Mouse (Mus musculus): Measurements from ENCODE around the gene Kcnt2. TPM values are rescaled to one million over a fixed set of nuclear protein-coding genes. Genes with fewer than 3 reads are reported as not detected.

Kcnt2 gene
- total RNA-seq, 2 experiments from 2014 or later, result 2.9 TPM

DNA sequence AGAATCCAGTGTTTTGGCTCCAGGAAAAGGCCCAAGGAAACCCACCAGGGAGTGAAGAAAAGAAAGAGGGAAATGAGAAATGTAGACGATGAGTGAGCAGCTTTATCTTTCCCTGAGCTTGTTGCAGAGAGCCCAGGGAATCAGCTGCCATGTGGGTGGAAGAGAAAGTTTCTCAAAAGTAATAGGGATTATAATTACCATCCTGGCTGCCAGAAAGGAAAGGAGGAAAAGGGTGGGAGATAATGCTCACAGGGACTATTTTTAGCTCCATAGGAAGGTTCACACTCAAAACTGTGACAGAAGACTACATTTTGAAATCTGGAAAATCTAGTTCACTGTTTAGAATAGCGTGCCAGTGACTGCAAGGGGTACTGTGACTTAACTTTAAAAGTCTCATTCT is 243.9 kb downstream of the Kcnt2 start:
- intact Hi-C loops (cut with DNase I), result no loop called here
- no peak for DNase-seq

DNA sequence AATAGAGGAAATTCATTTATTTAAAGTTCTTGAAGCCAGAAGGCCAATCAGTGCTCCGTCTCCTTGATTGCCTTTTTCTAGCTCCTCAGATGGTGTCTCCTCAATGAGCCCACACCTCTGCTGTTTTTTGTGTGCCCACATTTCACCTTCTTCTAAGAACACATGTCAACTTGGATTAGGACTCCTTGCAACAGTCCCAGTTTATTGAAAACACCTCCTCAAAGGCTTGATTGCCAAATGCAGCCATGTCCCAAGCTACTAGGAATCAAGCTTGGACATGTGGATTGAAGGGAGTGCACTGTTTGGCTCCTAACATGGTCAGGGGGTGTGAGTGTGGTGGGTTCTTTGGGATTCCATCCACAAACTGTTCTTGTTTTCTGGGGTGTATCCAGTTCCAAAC is 245.4 kb downstream of the Kcnt2 start:
- no peak for DNase-seq
- intact Hi-C loops (cut with DNase I), result no loop called here

DNA sequence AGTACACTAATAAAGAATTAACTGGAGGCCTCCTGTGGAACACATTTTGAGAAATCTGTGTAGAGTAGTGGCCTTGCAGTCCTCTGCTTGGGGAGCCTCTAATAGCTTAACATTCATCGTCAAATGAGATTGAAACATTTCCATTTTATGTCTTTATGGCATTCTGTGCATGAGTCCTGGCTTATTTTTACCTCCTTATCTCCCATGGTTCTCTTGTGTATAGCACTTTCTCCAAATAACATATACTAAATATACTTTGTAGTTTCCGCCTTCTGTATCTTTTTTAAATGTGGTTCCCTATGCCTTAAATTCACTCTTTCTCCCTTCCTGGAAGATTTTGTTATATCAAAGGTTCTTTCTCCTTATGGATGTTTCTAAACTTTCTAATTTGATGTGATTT is 246.3 kb downstream of the Kcnt2 start:
- no peak for DNase-seq
- intact Hi-C loops (cut with DNase I), result no loop called here

DNA sequence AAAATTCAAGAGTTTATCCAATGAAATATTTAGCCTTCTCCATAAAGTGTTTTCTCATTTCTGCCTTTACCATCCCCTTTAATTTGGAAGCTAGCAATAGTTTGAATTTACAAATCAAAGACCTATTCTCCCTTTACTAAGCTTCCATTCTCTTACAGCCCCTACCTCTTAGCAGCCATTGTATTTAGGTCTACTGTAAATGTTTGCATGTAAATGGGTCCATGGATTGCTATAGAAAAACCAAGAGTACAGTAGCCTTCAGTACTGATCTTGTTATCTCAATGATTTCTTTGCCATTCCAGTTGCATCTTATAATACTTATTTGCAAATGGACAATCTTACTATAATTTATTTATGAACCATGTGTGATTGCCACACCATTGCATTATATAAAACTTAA is 267.5 kb downstream of the Kcnt2 start:
- DNase-seq, result no peak
- intact Hi-C loops (cut with DNase I), result no loop called here

DNA sequence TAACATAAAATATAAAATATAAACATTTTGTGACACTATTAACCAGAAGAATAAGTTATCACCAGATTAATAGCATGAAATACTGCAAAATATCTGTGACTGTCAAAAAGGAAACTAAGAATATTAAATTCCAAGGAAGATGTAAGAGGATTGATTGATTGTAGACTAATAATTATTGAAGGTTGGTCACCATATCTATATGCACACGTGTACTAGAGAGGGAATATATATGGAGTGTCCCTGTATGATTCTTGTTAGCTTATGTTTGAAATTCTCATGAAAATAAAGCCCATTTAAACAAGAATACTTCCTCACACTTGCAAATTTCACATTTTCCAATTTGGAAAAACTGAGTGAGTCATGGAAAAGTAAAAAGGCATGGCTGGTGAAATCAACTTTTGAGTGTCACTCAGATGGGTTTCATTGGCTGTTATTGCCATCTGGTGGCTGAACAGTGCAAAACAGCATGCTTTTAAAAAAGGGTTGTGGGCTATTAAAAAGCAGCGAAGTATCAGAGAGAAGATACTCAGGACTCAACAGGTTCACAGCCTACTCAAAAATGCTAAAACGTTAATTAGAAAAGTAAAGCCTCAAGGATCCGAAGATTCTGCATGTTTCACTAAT is 285.4 kb downstream of the Kcnt2 start:
- intact Hi-C loops (cut with DNase I), result no loop called here
- peak; percentile 43 to 58 for DNase-seq

DNA sequence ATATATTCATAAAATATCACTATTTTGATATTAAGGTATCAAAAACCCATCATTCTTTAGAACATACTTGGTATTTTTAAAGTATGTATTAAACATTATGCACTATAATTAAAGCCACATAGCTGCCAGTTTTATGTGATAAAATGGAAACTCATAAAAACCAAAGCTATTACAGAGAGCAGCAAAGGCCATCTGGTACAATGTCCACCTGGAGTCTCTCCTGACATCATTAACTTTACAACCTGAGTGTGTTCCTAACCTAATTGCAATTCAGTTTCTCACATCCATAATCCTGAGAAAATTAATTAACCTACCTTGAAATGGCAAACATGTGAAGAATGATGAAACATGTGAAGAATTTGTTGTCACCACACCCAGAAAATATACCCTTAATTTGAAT is 288.9 kb downstream of the Kcnt2 start:
- intact Hi-C loops (cut with DNase I), result no loop called here
- no peak for DNase-seq

DNA sequence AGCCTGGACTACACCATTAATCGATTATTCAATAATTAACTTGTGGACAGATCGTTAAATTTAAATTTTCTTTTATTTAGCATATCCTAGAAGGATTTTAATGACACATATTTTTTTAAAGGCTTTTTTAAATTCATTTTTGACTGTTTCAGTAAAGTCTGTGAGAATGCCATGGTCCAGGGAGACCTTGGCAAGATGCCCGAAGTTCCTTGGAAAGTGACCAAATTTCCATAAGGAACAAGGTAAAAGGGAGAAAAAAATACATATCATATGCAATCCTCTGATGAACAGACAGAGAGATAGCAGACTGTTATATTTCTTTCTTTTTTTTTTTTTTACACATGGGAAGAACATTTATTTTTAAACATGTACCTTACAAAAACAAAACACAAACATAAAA is 296.1 kb downstream of the Kcnt2 start:
- intact Hi-C loops (cut with DNase I), result no loop called here
- no peak for DNase-seq

DNA sequence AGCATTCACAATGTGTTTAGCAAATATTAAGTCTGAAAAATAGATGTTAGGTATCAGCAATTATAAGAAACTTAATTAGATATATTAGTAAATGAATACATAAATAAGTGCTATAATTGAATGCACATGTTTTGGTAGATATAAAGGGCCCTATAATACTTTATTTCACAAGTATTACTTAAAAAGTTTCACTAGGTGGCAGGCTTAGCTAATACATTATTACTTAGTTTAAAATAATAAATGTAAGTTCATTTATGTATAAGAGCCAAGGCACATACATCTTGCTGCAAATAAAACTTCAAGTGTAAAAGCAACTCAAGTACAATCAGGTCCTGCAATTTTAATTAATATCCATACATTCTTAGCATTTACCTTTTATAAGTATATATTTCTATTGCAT is 302.8 kb downstream of the Kcnt2 start:
- no peak for DNase-seq
- intact Hi-C loops (cut with DNase I), result loop anchor here (5.0 kb wide), 1 partner anchor 114 kb away; no protein-coding TSS in a partner anchor

DNA sequence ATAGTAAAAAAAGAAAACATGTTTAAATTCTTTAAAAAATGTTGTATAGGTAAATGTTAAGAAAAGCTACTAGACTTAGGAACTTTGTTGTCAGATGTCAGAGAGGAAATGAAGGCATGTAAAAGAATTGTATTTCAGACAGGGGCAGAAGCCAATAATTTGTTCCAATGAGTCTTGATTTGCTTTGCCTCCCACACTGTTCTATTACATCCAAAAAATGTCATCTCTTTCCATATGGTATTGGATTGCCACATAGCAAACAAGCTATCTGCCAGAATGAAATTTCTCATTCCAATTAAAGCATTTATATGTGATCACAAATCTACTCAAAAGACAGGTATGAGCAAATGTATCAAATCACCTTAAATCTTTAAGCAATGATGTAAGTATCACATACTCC is 314.8 kb downstream of the Kcnt2 start:
- intact Hi-C loops (cut with DNase I), result no loop called here
- DNase-seq, result no peak

DNA sequence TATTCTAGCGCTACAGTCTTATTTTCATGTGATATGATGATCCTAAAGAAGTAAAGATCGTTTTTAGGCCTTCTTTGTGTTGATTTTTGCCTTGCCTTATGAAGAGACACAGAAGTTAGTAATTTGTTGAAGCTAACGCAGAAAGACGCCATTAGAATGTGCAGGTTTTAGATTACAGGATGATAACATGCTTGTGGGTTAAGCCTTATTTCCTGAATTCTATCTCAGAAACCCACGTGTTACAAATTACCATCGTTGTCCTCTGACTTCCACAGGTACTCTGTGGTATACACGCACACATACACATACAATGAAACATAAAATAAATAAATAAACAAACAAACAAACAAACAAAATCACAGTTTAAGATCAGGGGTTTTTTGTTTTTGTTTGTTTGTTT is 326.2 kb downstream of the Kcnt2 start:
- intact Hi-C loops (cut with DNase I), result no loop called here

DNA sequence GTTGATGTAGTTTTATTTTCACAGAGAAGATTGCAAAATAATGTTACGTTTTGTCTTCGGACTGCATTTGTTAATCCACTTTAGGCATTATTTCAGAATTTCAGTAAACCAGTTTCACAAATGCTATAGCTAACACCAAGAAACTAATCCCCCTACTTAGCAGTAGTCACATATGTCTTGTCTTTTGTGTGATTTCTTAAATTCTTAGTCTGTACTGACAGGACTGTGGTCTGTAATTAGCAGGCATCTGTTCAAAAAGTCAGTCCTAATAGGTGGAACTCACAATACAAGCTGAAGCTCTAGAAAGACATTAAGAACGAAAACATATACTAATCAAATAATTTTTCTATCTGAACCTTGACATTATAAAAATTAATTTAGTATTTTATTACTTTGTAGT is 332.6 kb downstream of the Kcnt2 start:
- intact Hi-C loops (cut with DNase I), result no loop called here
- DNase-seq, result no peak

More for the DNA sequence above, 326.2 kb downstream of the Kcnt2 start:
- no peak for DNase-seq

DNA sequence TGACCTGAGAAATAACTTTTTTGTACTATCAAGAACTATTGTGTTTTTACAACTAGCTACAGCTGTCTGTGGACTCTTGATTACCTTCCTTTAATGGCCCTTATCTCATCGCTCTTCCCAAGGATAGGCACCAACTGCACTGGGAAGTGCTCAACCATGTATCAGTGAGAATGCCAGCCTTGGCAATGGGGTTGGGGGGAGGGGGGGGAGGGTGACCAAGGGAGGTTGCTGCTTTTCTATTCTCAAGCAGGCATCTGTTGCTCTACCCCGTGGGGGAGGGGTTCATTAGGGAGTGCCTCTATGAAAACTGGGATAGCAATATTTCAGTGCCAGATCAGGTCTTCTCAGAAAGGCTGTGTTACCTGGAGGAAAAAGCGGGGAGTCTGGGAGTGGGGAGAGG is 342.3 kb downstream of the Kcnt2 start:
- no peak for DNase-seq
- intact Hi-C loops (cut with DNase I), result no loop called here

DNA sequence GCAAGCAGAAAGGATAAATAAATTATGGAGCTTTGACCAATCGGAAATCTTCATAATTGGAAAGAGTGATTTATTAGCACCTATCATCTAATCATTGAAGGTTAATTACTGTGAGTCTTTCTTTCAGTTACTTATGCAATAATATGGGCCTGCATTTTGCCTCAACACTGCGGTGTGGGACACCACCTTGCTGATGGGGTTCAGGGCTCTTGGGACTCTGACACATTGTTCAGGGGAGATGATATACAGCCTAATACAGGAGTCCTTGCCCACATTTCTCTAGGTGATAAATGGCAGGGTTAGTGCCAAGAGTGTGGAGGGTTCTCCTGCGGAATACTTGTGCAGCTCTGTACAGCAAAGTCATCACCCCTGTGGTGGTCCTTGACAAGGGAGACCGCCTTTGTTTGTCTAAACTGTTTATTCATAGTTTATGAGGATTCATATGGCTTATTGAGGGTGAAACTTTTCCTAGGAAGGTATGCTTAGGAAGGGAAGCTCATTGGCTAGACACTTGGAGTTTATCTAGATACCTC is 362.9 kb downstream of the Kcnt2 start:
- DNase-seq, result no peak
- intact Hi-C loops (cut with DNase I), result no loop called here

DNA sequence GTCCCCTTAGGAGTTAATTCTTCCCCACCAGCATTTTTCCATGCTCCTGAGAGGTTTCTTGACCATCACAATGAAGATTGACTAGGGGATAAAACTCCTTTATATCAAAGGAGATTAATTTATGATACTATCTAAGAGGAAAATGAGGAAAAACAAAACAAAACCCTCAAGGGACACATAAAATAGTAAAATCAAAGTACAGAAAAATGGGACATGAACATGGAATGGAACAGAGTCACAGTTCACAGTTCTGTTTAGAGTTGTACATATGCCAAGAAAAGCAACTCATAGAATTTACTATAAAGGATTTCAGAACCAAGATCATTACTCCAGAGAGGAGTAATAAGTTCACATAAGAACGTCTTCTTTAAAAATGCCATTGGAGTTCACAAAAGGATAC is 367.1 kb downstream of the Kcnt2 start:
- intact Hi-C loops (cut with DNase I), result no loop called here
- no peak for DNase-seq

DNA sequence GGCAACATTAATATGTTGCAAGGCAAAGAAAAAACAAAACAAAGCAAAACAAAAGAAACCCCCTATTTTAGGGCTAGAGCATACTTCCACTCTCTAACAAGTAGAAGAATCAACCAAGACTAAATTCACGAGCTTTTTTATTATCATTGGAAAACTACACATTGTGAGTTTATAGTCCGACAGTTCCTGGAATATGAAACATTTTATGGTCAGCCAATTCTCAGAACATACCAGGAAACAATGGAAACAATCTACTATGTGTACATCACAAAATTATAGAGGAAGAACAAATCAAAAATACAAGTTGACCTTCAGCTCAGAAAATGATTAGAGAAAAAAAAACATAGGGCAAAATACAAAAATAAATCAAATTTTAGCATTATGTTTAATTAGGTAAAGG is 368.9 kb downstream of the Kcnt2 start:
- intact Hi-C loops (cut with DNase I), result no loop called here
- DNase-seq, result no peak

DNA sequence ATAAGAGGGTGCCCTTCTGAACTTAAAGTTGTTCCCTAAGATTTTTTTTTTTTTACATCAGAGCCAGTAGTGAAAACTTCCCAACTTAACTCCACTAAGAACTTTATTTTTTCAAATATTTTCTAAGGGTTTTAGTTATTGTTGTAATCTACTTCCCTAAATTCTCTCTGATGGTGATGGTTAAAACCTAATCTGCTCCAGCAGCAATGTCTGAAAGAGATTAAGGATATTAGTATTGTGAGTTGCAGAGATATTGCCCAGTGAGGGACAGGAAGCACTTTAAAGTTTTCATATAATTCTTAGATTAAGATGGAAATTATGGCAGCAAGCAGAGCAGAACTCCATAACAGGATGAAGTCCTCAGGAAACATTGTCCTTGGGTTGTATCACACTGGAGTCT is 372.2 kb downstream of the Kcnt2 start:
- DNase-seq, result no peak
- intact Hi-C loops (cut with DNase I), result no loop called here

DNA sequence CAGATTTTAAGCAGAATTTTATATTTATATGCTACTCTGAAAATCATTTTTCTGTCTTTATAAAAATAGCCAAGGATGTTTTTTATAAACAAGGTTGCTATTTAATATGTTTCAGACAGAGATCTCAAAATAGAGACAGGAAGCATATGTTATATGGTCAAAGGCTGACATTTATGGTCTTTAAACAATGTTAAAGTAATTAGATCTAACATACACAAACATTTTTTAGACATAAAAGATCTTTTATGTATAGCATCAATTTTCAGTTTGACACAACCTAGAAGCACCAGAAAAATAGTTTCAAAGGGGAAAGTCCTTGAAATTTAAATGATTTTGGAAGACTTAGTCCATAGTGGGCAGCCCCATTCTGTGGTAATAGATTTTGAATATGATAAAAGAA is 379.0 kb downstream of the Kcnt2 start:
- DNase-seq, result no peak

DNA sequence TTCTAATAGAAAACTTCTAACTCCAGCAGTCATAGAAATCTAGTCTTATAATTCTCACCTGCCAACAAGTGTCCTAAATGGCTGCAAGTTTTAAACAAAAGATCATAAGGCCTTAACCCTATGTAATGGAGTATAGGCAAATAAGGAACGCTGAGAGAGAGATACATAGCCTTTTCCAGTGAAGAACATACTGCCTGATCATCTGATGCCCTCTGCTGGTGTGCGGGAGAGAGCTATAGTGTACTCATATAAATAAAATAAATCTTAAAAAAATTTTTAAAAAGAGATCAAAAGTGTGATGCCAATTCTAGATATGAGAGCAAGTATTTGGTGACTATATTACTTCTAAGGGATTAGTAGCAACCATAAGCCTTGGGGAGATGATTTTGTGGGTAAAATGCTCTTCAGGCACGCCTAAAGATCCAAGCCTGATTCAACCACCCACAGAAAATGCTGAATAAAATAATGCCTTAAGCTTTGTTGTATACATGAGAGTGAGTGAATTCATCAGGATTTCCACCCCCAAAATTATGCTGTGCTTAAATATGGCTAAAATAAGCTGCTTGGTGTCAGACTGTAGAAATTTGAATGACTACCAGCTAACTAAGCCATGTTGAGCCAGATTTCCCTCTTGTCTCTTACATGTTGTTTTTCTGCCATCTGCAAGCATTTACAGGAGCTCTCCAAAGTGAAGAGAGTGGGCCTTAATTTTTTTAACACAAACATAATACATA is 413.8 kb downstream of the Kcnt2 start:
- no peak for DNase-seq
- intact Hi-C loops (cut with DNase I), result loop anchor here (2.0 to 5.0 kb wide), 2 partner anchors 112 to 489 kb away; no protein-coding TSS in a partner anchor

More for the DNA sequence above, 379.0 kb downstream of the Kcnt2 start:
- intact Hi-C loops (cut with DNase I), result no loop called here

DNA sequence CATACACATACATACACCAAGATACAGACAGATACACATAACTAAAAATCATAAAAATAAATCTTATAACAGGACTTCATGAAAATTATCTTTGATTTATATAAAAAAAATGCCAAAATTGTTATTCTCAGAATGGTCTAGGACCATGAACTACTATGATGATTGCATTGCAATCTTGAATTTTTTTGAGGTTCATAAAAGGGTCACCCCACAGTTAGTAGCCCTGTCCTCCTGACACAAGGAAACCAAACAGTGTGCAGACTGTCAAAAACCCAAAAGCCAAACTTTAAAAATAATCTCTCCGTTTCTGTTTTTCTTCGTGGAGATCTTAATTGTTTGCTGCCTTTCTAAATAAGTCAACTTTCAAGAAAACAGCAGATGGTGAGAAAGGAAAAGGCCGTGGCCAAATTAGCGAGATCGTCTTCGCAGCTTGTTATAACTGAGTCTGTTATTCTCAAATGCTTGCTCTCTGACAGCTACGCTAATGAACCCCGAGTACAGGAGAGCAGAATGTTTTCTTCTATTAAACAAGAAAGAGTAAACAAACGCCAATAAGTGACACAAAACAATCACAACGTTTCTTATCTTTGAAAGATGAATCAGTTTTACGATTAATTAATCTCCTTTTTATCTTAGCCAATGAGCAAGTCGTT is 414.9 kb downstream of the Kcnt2 start:
- no peak for DNase-seq
- intact Hi-C loops (cut with DNase I), result loop anchor here (2.0 to 5.0 kb wide), 2 partner anchors 114 to 490 kb away; no protein-coding TSS in a partner anchor

DNA sequence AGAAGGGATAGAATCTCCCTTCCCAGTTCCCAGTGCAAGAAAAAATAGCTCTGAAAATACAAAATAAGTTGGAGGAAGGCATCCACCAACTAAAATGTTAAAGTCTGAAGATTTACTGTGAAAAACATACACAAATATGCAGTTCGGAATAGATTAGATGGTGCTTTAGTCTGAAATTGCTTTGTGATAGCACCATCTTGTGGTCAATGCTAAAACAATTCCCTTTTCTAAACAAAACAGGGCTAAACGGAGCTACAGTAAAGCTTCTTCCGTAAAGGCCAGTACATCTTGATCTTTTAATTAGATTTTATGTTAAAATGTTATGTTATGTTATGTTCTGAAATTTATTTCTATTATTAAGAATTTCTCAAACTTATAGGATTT is 415.4 kb downstream of the Kcnt2 start:
- DNase-seq, result peak in 1 of 2 experiments; percentile 7
- intact Hi-C loops (cut with DNase I), result loop anchor here (2.0 to 5.0 kb wide), 2 partner anchors 114 to 491 kb away; no protein-coding TSS in a partner anchor
